Mouse (Mus musculus) embryonic fibroblast, embryonic 13.5 days (primary cell): Measurements from ENCODE around the gene Slc8a1. TPM values are rescaled to one million over a fixed set of nuclear protein-coding genes. Genes with fewer than 3 reads are reported as not detected.

Experiments used
- H3K27ac ChIP-seq: 2 replicates; pipeline ENCODE4 v1.5.1; 2012; ENCODE audit warnings: low read length, control low read depth, inconsistent platforms; ENCODE audit not compliant: insufficient read depth
- H3K4me1 ChIP-seq: 2 replicates; pipeline ENCODE4 v1.6.1; 2011; ENCODE audit warnings: low read length; ENCODE audit not compliant: control insufficient read depth, insufficient read depth
- H3K4me3 ChIP-seq: 2 replicates; pipeline ENCODE4 v1.5.1; 2011; ENCODE audit warnings: mild to moderate bottlenecking, control low read depth, low read length; ENCODE audit not compliant: insufficient read depth
- CTCF ChIP-seq: IDR thresholded peaks from 2 replicates; pipeline ENCODE4 v1.5.1; 2011; ENCODE audit warnings: mild to moderate bottlenecking, control low read depth, low read length, moderate library complexity, borderline replicate concordance; ENCODE audit not compliant: insufficient read depth
- POLR2A ChIP-seq: IDR thresholded peaks from 2 replicates; pipeline ENCODE4 v1.6.1; 2011; ENCODE audit warnings: low read depth, mild to moderate bottlenecking, control low read depth, low read length, moderate library complexity
- polyA plus RNA-seq: library from polyadenylated mRNA; stranded (reverse); fragments of >200 nt; gene quantifications from 2 replicates; pipeline ENCODE4 v1.2.4, GENCODE M21; 2011; ENCODE audit warnings: low read depth; ENCODE audit not compliant: missing spikeins, insufficient read length

The Slc8a1 gene
- polyA plus RNA-seq, 1 experiment: 22.9 TPM

DNA sequence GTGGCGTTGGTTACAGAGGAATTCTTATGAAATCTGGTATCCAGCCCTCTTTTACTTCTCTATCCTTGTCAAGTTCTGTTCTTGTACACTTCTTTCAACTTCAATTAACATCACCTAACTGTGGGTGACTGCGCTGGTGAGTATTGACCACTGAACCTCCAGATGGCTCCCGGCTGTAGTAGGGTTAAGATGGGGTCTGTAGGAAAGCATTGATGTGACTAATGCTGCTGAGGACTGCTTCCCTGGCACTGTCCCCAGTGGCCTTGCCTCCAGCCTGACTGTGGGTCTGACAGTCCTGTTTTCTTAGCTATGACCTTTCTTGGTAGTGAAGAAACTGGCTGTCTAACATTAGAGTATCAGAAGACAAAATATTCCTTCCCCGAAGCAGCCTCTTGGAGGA, 335.1 kb downstream of the Slc8a1 start:
- H3K4me1 ChIP-seq: no peaks in the 10 kb centered on the region
- no peak for TF ChIP-seq POLR2A
- TF ChIP-seq CTCF: no peak
- no peak overlapping the region for H3K27ac ChIP-seq
- H3K4me3 ChIP-seq: no peak overlapping the region

GRCm38 (mm10) chr17:81402636-81403035, 335.5 kb downstream of the Slc8a1 start:
- no peaks in the 10 kb centered on the region for H3K4me1 ChIP-seq
- TF ChIP-seq POLR2A: no peak
- TF ChIP-seq CTCF: no peak
- no peak overlapping the region for H3K4me3 ChIP-seq
- no peak overlapping the region for H3K27ac ChIP-seq

DNA sequence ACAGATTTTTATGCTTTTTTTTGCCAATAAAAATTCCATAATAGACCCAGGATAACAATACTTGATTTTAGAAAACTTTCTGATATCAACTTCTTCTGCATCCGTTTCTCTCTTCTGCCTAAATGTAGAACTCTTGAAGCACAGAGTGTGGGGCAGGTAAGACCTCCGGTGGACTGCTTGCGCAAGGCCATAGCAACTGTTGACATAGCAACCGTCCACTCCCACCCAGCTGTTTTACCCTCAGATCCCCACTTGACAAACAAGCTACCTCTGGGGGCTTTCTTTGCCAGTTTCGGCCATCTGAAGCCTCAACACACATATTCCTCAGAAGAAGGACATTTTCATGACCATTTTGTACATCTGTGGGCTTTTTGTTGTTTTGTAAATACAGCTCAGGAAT, 337.8 kb downstream of the Slc8a1 start:
- H3K27ac ChIP-seq: no peak overlapping the region
- no peak for TF ChIP-seq CTCF
- no peak for TF ChIP-seq POLR2A

DNA sequence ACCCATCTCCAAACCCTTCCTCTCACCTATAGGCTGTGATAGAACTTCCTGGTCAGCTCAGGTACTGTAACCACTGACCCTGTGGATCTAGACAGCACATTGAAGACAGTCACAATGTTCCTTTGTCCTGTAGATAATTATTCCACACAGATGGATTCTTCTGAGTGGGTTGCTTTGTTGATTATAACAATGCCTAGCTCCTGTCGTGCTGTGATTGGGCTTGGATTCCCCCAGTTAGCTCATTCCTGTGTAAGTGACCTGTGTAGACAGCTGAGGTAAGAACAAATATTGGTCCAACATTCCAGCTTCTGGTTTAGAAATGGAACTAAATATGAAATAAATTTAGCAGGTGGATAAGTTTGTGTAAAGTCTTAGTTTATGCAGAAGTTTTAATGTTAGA, 340.7 kb downstream of the Slc8a1 start:
- H3K4me1 ChIP-seq: no peaks in the 10 kb centered on the region
- no peak overlapping the region for H3K27ac ChIP-seq
- TF ChIP-seq CTCF: no peak
- no peak for TF ChIP-seq POLR2A
- no peak overlapping the region for H3K4me3 ChIP-seq

More for the DNA sequence above, 337.8 kb downstream of the Slc8a1 start:
- no peaks in the 10 kb centered on the region for H3K4me1 ChIP-seq
- no peak overlapping the region for H3K4me3 ChIP-seq

GRCm38 (mm10) chr17:81394124-81394523, 344.1 kb downstream of the Slc8a1 start:
- Histone ChIP-seq H3K4me3 (no peak overlapping the region), H3K4me1 (no peaks in the 10 kb centered on the region), H3K27ac (no peak overlapping the region)
- no peak for TF ChIP-seq CTCF
- no peak for TF ChIP-seq POLR2A

DNA sequence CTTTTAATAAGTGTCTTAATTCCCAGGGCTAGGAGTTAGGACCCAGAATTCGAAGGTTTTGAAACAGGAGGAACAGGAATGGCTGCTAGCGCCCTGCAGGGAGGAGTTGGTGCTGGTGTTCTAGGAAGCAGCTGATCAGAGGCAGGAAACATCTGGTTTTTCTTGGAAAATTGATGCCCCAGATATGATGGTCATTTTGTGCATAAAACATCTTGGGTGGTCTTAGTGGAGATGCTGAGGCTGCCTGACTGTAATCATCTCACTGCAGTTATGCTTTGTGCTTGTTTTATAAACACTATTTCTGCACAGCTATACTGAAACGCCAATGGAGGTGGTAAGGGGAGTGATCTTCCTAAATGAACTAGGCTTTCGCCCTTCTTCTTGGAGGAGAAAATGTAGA, 345.1 kb downstream of the Slc8a1 start:
- Histone ChIP-seq H3K27ac (no peak overlapping the region), H3K4me3 (no peak overlapping the region), H3K4me1 (no peaks in the 10 kb centered on the region)
- TF ChIP-seq CTCF: no peak
- TF ChIP-seq POLR2A: no peak

DNA sequence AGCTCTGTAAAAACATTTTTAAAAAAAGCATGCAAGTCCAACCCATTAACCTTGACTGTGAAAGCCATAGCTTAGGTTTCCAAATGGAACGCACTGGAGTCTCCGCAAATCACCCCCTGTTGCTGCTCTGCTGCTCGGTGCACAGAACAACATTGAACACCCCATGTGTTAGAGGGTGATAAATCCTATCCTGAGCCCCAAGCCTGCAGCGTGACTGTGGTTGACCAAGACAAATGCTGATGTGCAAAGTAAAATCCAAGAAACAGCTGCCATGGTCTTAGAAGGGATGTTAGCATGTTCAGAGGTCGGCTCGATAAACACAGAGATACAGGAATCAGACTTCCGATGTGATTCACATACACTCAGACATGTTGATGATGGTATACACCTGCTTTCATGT, 346.7 kb downstream of the Slc8a1 start:
- Histone ChIP-seq H3K4me3 (no peak overlapping the region), H3K4me1 (no peaks in the 10 kb centered on the region), H3K27ac (no peak overlapping the region)
- TF ChIP-seq POLR2A: no peak
- no peak for TF ChIP-seq CTCF

DNA sequence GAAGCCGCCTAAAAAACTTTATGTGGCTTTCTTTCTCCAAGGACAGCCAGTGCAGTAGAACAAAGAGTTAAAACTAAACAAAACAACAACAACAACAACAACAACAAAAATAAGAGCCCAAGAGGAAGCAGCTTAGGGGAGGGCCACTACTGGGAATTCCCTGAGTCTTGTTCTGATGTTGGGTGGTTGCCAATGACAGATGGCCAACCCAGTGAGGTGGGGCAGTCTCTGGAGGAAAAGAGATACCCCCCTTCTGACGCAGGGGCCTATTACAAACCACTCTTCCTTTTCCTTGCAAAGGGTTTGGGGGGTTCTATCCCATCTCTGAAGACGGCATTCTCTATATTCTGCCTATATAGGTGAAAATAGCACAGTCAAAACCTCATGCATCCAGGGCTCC, 347.4 kb downstream of the Slc8a1 start:
- Histone ChIP-seq H3K4me1 (no peaks in the 10 kb centered on the region), H3K4me3 (no peak overlapping the region), H3K27ac (no peak overlapping the region)
- TF ChIP-seq CTCF: no peak
- no peak for TF ChIP-seq POLR2A

GRCm38 (mm10) chr17:81386118-81386517, 352.1 kb downstream of the Slc8a1 start:
- TF ChIP-seq CTCF (no peak), POLR2A (no peak)
- H3K27ac ChIP-seq: no peak overlapping the region
- H3K4me3 ChIP-seq: no peak overlapping the region
- H3K4me1 ChIP-seq: no peaks in the 10 kb centered on the region

GRCm38 (mm10) chr17:81385476-81385875, 352.7 kb downstream of the Slc8a1 start:
- Histone ChIP-seq H3K27ac (no peak overlapping the region), H3K4me1 (no peaks in the 10 kb centered on the region), H3K4me3 (no peak overlapping the region)
- TF ChIP-seq POLR2A (no peak), CTCF (no peak)

DNA sequence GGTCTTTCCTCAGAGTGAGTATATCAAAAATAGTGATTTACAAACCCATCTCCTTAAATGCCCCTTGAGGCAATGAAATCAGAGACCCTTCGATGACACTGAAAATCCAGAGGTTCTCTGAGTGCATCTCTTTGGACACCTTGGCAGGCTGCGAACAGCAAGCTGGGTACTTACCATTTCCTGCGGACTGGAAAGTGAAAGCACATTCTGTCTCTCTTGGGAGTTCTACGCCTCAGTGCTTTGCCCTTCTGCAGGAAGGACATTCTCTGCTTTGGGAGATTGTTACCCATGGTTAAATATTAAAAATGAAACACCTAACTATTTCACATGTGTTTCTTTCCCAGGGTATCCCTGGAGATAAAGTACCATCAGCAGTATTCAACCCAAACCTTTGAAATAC, 354.7 kb downstream of the Slc8a1 start:
- no peak overlapping the region for H3K4me3 ChIP-seq
- TF ChIP-seq CTCF (no peak), POLR2A (no peak)
- H3K27ac ChIP-seq: no peak overlapping the region
- H3K4me1 ChIP-seq: no peaks in the 10 kb centered on the region
